Mouse (Mus musculus) hindbrain, postnatal 0 days (tissue): Measurements from ENCODE around the gene Rassf3. TPM values are rescaled to one million over a fixed set of nuclear protein-coding genes. Genes with fewer than 3 reads are reported as not detected.

Experiments
- ATAC-seq: fragments of 200-750 bp; cut with Nextera tagmentation; 2 replicates; pipeline ENCODE4 v1.8.0; 2017; ENCODE audit warnings: mild to moderate bottlenecking, moderate TSS enrichment, moderate library complexity
- DNase-seq: peaks from one replicate; pipeline ENCODE4 v3.0.0-alpha.2; 2015; ENCODE audit warnings: low spot score
- H3K27ac ChIP-seq: fragments of 300-500 bp; sonication (generic); 2 replicates; pipeline ENCODE4 v1.5.1; 2014; ENCODE audit warnings: mild to moderate bottlenecking
- H3K27me3 ChIP-seq: fragments of 300-500 bp; sonication (generic); 2 replicates; pipeline ENCODE4 v1.6.1; 2014; ENCODE audit warnings: low read length, mixed read lengths; ENCODE audit not compliant: insufficient read depth
- H3K36me3 ChIP-seq: fragments of 300-500 bp; sonication (generic); 2 replicates; pipeline ENCODE4 v1.6.1; 2014; ENCODE audit warnings: low read length, mixed read lengths; ENCODE audit not compliant: insufficient read depth
- H3K4me1 ChIP-seq: fragments of 300-500 bp; sonication (generic); 2 replicates; pipeline ENCODE4 v1.6.1; 2014; ENCODE audit warnings: antibody characterized with exemption, low read length, mixed read lengths; ENCODE audit not compliant: insufficient read depth
- H3K4me2 ChIP-seq: fragments of 300-500 bp; sonication (generic); 2 replicates; pipeline ENCODE4 v1.6.1; 2014; ENCODE audit warnings: low read depth, mild to moderate bottlenecking, low read length, moderate library complexity, mixed read lengths
- H3K4me3 ChIP-seq: fragments of 300-500 bp; sonication (generic); 2 replicates; pipeline ENCODE4 v1.5.1; 2014; ENCODE audit warnings: low read length
- H3K9ac ChIP-seq: fragments of 300-500 bp; sonication (generic); replicated peaks from 2 replicates; pipeline ENCODE4 v1.6.1; 2014; ENCODE audit warnings: mild to moderate bottlenecking, low read length, moderate library complexity, mixed read lengths
- H3K9me3 ChIP-seq: fragments of 300-500 bp; sonication (generic); 2 replicates; pipeline ENCODE4 v1.6.1; 2016; ENCODE audit warnings: low read length, mixed read lengths
- CTCF ChIP-seq: IDR thresholded peaks from 2 replicates; pipeline ENCODE4 v1.5.1; 2016; ENCODE audit warnings: antibody characterized with exemption, control low read depth, low read depth
- WGBS: fragments of 180-500 bp; shearing (Covaris S2); extraction: QIAGEN DNeasy Blood & Tissue Kit; methylation state at CpG from one replicate; pipeline ENCODE4 v1.1.7; 2014; 5-methylcytosine and 5-hydroxymethylcytosine counted together
- polyA plus RNA-seq: library from polyadenylated mRNA; unstranded; fragments of >200 nt; fragmentation: Nextera tagmentation; extraction: Ambion mirVana; gene quantifications from 2 replicates; pipeline ENCODE4 v1.2.1, GENCODE M21; 2015
- total RNA-seq: library from RNA; depleted of rRNA; stranded (reverse); fragments of >200 nt; gene quantifications from 2 replicates; pipeline ENCODE4 v1.2.3, GENCODE M21; 2014

Gene Rassf3
- total and polyA plus RNA-seq, 2 experiments from 2014 or later, result 6.0 to 7.4 TPM

DNA sequence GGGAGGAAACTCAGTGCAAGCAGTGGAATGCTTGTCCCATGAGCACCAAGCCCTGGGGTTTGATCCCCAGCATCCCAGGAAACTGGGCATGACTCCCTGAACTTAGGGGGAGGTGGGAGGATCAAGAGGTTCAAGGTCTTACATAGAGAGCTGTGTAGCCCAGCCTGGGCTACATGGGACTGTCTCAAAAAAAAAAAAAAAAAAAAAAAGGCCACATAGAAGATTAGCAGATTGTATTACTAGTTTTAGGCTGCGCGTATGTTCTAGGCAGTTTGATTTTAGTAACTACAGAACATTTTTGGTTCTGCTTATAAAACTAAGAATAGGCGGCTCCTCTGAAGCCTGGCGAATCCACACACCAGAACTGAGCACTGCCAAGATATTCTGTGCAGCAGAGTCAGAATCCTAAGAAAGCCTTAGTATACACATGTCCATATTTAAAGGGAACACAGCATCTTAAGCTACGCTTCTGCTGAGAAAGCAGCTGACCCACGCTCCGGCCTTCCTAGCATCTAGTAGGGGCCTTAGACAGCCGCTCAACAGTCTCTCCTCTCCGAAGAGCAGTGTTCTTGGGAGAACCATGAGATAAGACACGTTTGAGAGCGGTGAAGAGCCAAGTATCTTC, 3.4 kb downstream of the Rassf3 start:
- no peak for DNase-seq
- no peak for ATAC-seq

DNA sequence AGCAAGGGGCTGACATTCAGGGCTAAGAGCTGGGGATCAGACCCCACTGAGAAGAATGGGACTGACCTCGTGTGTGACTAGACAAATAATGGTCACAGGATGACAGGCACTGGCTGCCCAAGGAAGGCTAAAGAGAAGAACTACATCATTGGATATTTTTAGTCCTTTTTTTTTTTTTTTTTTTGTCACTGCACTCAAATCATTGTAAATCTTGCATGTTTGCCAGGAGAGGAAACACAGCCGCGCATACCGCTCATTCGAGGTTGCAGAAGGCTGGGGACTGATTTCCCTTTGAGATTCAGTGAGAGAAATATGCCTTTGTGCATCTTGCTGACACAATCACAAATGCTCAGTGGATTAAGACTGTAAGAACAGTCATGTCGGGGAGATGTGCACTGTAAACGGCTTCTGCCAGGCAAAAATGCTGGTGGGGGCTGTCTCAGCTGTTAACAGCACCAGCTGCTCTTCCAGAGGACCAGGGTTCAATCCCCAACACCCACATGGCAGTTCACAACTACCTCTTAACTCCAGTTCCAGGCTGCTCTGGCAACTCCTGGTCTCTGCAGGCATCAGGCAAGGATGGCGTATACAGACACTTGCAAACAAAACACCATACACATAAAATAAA, 4.5 kb downstream of the Rassf3 start:
- DNase-seq, result peak; percentile 40

More for the DNA sequence above, 3.4 kb downstream of the Rassf3 start:
- H3K9ac ChIP-seq, result no peak overlapping the region
- no peak overlapping the region for H3K27ac ChIP-seq
- H3K4me3 ChIP-seq, result no peak overlapping the region
- H3K4me1 ChIP-seq, result peaks cover 3% of the 10 kb centered on the region
- peak overlapping the region; percentile 91; the same call in 1 of the 2 replicates for H3K4me2 ChIP-seq
- TF ChIP-seq CTCF, result no peak
- no peaks in the 10 kb centered on the region for H3K36me3 ChIP-seq
- no peaks in the 10 kb centered on the region for H3K9me3 ChIP-seq
- WGBS, result 87% methylated on average over 11 of the region's 11 CpGs
- no peaks in the 10 kb centered on the region for H3K27me3 ChIP-seq

GRCm38 (mm10) chr10:121469625-121470024, 6.5 kb downstream of the Rassf3 start:
- WGBS, result 85% methylated on average over 3 of the region's 3 CpGs
- no peak for TF ChIP-seq CTCF
- ATAC-seq, result no peak

More for the DNA sequence above, 4.5 kb downstream of the Rassf3 start:
- H3K9ac ChIP-seq, result no peak overlapping the region
- no peaks in the 10 kb centered on the region for H3K27me3 ChIP-seq
- peaks cover 3% of the 10 kb centered on the region for H3K4me1 ChIP-seq
- 24% methylated on average over 8 of the region's 8 CpGs for WGBS
- no peaks in the 10 kb centered on the region for H3K36me3 ChIP-seq
- TF ChIP-seq CTCF, result no peak
- H3K27ac ChIP-seq, result peak overlapping the region; percentile 38; the same call in 1 of the 2 replicates
- H3K4me2 ChIP-seq, result no peak overlapping the region
- ATAC-seq, result no peak
- no peaks in the 10 kb centered on the region for H3K9me3 ChIP-seq
- H3K4me3 ChIP-seq, result no peak overlapping the region

DNA sequence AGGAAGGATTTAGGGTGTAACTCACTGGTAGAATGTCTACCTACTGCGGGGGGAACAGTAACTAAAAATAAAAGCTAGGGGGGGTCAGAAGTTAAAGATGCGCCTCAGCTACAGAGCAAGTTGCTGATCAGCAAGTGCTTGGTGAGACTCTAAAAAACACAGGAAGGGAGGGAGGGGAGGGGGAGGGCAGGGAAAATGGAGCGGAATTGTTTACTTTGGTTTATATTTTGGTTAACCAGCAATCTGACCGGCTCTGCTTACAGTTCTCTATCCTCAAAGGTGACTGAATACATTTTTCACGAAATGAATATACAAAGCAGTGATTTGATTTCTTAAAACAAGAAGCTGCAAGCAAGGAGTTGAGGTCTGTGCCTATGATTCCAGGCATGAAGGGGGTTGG, 7.2 kb downstream of the Rassf3 start:
- Histone ChIP-seq H3K27me3 (no peaks in the 10 kb centered on the region), H3K9ac (no peak overlapping the region), H3K4me3 (no peak overlapping the region), H3K36me3 (no peaks in the 10 kb centered on the region), H3K4me1 (peaks cover 3% of the 10 kb centered on the region; the same call in 1 of the 2 replicates), H3K4me2 (no peak overlapping the region), H3K9me3 (no peaks in the 10 kb centered on the region), H3K27ac (no peak overlapping the region)
- no peak for TF ChIP-seq CTCF
- WGBS, result 54% methylated on average over 5 of the region's 5 CpGs
- ATAC-seq, result no peak
- no peak for DNase-seq

More at GRCm38 (mm10) chr10:121469625-121470024, 6.5 kb downstream of the Rassf3 start:
- Histone ChIP-seq H3K4me1 (peaks cover 3% of the 10 kb centered on the region; the same call in 1 of the 2 replicates), H3K27ac (no peak overlapping the region), H3K36me3 (no peaks in the 10 kb centered on the region), H3K4me3 (no peak overlapping the region), H3K9ac (no peak overlapping the region), H3K4me2 (no peak overlapping the region), H3K27me3 (no peaks in the 10 kb centered on the region), H3K9me3 (no peaks in the 10 kb centered on the region)
- DNase-seq, result no peak

GRCm38 (mm10) chr10:121468261-121468660, 7.9 kb downstream of the Rassf3 start:
- Histone ChIP-seq H3K4me3 (no peak overlapping the region), H3K4me1 (peaks cover 3% of the 10 kb centered on the region; the same call in 1 of the 2 replicates), H3K36me3 (no peaks in the 10 kb centered on the region), H3K9ac (no peak overlapping the region), H3K9me3 (no peaks in the 10 kb centered on the region), H3K27ac (no peak overlapping the region), H3K27me3 (no peaks in the 10 kb centered on the region), H3K4me2 (no peak overlapping the region)
- ATAC-seq (no peak), DNase-seq (no peak)
- WGBS, result 86% methylated on average over 5 of the region's 5 CpGs
- no peak for TF ChIP-seq CTCF

DNA sequence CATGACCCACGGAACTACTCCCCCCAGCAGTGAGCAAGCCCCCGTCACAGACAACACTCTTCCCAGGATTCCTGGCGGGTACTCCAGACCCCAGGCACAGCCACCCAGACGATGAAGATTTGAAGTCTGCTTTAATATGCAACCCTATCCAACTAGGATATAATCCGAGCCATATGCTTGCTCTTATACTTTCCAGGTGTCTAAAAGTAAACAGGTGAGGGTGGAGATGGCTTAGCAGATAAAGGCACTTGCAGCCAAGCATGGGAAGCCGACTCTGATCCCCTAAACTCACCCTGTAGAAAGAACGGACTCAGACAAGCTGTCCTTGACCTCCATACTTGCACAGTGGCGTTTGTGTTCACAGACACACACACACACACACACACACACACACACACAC, 8.4 kb downstream of the Rassf3 start:
- Histone ChIP-seq H3K9ac (no peak overlapping the region), H3K27ac (no peak overlapping the region), H3K9me3 (no peaks in the 10 kb centered on the region), H3K27me3 (no peaks in the 10 kb centered on the region), H3K36me3 (no peaks in the 10 kb centered on the region), H3K4me1 (peaks cover 3% of the 10 kb centered on the region; the same call in 1 of the 2 replicates), H3K4me2 (no peak overlapping the region), H3K4me3 (no peak overlapping the region)
- TF ChIP-seq CTCF, result no peak
- WGBS, result 68% methylated on average over 8 of the region's 8 CpGs
- ATAC-seq, result no peak
- DNase-seq, result no peak

- H3K4me1 ChIP-seq, result peaks cover 6% of the 10 kb centered on the region
- no peak overlapping the region for H3K4me3 ChIP-seq
- no peaks in the 10 kb centered on the region for H3K36me3 ChIP-seq
- H3K9ac ChIP-seq, result no peak overlapping the region
- no peak for TF ChIP-seq CTCF
- H3K27me3 ChIP-seq, result no peaks in the 10 kb centered on the region
- H3K4me2 ChIP-seq, result no peak overlapping the region
- DNase-seq (no peak), ATAC-seq (no peak)
- H3K9me3 ChIP-seq, result no peaks in the 10 kb centered on the region
- WGBS, result 69% methylated on average over 13 of the region's 13 CpGs
- no peak overlapping the region for H3K27ac ChIP-seq
Observed at GRCm38 (mm10) chr10:121467016-121467415, 9.1 kb downstream of the Rassf3 start.
